Mouse (Mus musculus) small intestine, adult 2 months (tissue): Measurements from ENCODE around the gene Gm10974. TPM values are rescaled to one million over a fixed set of nuclear protein-coding genes. Genes with fewer than 3 reads are reported as not detected.

Experiments
- H3K27ac ChIP-seq: fragments of 200-500 bp; 2 replicates; pipeline ENCODE4 v1.5.1; 2012; ENCODE audit warnings: low read depth, low read length, control low read depth, inconsistent platforms; ENCODE audit not compliant: insufficient read depth
- H3K27me3 ChIP-seq: fragments of 200-500 bp; 2 replicates; pipeline ENCODE4 v1.6.1; 2012; ENCODE audit warnings: mild to moderate bottlenecking, moderate library complexity, low read length, inconsistent platforms; ENCODE audit not compliant: control insufficient read depth, insufficient read depth
- H3K36me3 ChIP-seq: fragments of 200-500 bp; 2 replicates; pipeline ENCODE4 v1.6.1; 2012; ENCODE audit warnings: mild to moderate bottlenecking, low read length, control low read depth, inconsistent platforms; ENCODE audit not compliant: control insufficient read depth, insufficient read depth
- H3K4me1 ChIP-seq: fragments of 200-500 bp; 2 replicates; pipeline ENCODE4 v1.6.1; 2012; ENCODE audit warnings: low read length, inconsistent platforms, mixed read lengths; ENCODE audit not compliant: control insufficient read depth, insufficient read depth, insufficient read length
- H3K4me3 ChIP-seq: fragments of 200-500 bp; 2 replicates; pipeline ENCODE4 v1.5.1; 2012; ENCODE audit warnings: low read depth, mild to moderate bottlenecking, control low read depth, inconsistent platforms, low read length, moderate library complexity
- CTCF ChIP-seq: fragments of 200-500 bp; IDR thresholded peaks from 2 replicates; pipeline ENCODE4 v1.5.1; 2012; ENCODE audit warnings: low read depth, mild to moderate bottlenecking, control low read depth, inconsistent platforms, low read length, moderate library complexity, mixed read lengths; ENCODE audit not compliant: insufficient replicate concordance, insufficient read length; ENCODE audit errors: extremely low read depth
- POLR2A ChIP-seq: fragments of 200-500 bp; IDR thresholded peaks from 2 replicates; pipeline ENCODE4 v1.6.1; 2012; ENCODE audit warnings: low read depth, mild to moderate bottlenecking, control low read depth, inconsistent platforms, low read length, moderate library complexity
- WGBS: fragments of 180-500 bp; shearing (Covaris S2); methylation state at CpG from one replicate; pipeline ENCODE4 v1.1.7; 2018; 5-methylcytosine and 5-hydroxymethylcytosine counted together
- polyA plus RNA-seq: library from polyadenylated mRNA; depleted of rRNA; stranded (reverse); fragments of >200 nt; gene quantifications from 2 replicates; pipeline ENCODE4 v1.2.3, GENCODE M21; 2012

The Gm10974 gene
- polyA plus RNA-seq, 1 experiment: not detected

GRCm38 (mm10) chr7:66373391-66373790, 7.7 kb downstream of the Gm10974 start:
- H3K4me3 ChIP-seq: no peak overlapping the region
- H3K36me3 ChIP-seq: 0 out of 2 replicates have a peak, but pooled peaks cover 4% of the 10 kb centered on the region
- TF ChIP-seq POLR2A (no peak), CTCF (no peak)
- peaks cover 20% of the 10 kb centered on the region; the same call in 1 of the 2 replicates for H3K4me1 ChIP-seq
- no peaks in the 10 kb centered on the region for H3K27me3 ChIP-seq
- 92% methylated on average over 3 of the region's 3 CpGs for WGBS
- no peak overlapping the region for H3K27ac ChIP-seq

GRCm38 (mm10) chr7:66375736-66376135, 10.0 kb downstream of the Gm10974 start:
- 58% methylated on average over 4 of the region's 4 CpGs for WGBS
- Histone ChIP-seq H3K36me3 (peaks cover 8% of the 10 kb centered on the region), H3K4me1 (peaks cover 20% of the 10 kb centered on the region; the same call in 1 of the 2 replicates), H3K4me3 (no peak overlapping the region), H3K27me3 (no peaks in the 10 kb centered on the region), H3K27ac (no peak overlapping the region)
- TF ChIP-seq CTCF (no peak), POLR2A (no peak)

DNA sequence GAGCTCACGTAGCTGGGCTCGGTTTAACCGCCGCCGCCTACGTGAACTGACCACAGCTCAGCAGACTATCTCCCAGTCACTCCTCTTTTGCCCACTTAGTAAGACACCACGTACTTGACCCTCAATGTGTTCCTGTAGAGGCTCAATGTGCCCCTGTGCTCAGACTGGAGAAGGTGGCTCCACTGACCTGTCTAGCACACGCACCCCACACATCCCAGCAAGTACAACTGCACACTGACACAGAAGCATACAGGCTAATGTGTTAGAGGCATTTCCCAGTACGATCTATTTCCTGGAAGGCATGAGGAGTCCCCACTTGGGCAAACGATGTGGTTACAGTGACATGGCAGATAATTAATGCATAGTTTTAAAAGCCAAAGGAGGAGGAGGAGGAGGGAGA, 10.9 kb downstream of the Gm10974 start:
- TF ChIP-seq CTCF: no peak
- H3K27ac ChIP-seq: no peak overlapping the region
- 72% methylated on average over 10 of the region's 10 CpGs for WGBS
- H3K36me3 ChIP-seq: peaks cover 11% of the 10 kb centered on the region
- H3K4me1 ChIP-seq: peaks cover 17% of the 10 kb centered on the region; the same call in 1 of the 2 replicates
- no peaks in the 10 kb centered on the region for H3K27me3 ChIP-seq
- H3K4me3 ChIP-seq: no peak overlapping the region

DNA sequence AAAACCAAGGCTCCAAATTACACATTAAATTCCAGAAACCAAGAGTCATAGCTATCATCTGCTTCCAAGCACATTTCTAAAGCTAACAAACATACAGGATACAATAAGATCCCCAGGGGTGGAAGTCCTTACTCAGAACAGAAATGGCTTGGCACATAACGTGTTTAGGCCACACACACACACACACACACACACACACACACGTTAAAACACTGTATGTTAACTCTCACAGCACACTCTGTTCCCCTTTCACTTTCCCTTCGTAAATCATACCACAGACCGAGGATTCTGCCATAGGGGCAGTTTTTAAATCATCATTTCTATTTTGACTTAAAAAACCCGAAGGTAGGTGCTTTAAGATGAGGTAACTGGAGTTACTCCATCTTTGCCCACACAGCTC, 18.5 kb downstream of the Gm10974 start:
- Histone ChIP-seq H3K27me3 (no peaks in the 10 kb centered on the region), H3K4me3 (no peak overlapping the region), H3K4me1 (peaks cover 12% of the 10 kb centered on the region), H3K27ac (peak overlapping the region; percentile 49), H3K36me3 (peaks cover 8% of the 10 kb centered on the region)
- WGBS: 13% methylated on average over 5 of the region's 5 CpGs
- TF ChIP-seq CTCF (no peak), POLR2A (no peak)

DNA sequence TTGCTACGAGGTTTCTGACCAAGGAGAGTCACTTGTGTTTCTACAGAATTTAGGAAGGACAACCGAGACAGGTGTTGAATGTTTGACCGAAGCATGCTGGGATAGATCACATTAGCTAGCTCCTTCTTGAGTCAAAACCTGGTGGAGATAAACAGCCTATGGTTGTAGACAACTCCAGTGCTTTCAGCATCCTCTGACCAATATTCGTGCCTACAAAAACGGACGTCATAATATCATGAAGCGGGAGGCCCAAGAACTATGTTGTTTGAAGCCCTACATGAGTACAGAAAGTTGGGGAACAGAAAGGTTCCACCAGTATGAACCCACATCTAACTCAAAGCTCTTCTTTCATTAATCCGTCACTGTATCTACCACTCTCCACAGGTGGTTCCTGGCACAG, 19.2 kb downstream of the Gm10974 start:
- 63% methylated on average over 8 of the region's 8 CpGs for WGBS
- Histone ChIP-seq H3K27ac (peak overlapping the region; percentile 17), H3K27me3 (no peaks in the 10 kb centered on the region), H3K4me1 (peaks cover 12% of the 10 kb centered on the region), H3K4me3 (no peak overlapping the region), H3K36me3 (peaks cover 8% of the 10 kb centered on the region)
- TF ChIP-seq CTCF: no peak
- no peak for TF ChIP-seq POLR2A

DNA sequence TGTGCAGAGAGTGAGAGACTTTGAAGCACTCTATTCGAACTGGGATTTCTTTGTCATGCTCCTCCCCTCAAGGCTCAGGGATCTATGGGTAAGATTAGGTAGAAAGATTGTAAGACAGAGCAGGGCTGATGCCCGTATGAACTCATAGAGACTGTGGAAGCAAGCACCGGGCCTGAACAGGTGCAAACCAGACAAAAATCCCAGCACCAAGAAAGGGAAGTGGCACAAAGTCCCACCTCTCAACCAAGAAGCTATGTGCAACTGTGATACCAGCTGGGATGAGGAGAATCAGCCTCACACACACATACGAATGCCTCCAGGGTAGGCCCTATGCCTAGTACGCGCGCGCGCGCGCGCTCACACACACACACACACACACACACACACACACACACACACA, 20.1 kb downstream of the Gm10974 start:
- Histone ChIP-seq H3K27me3 (no peaks in the 10 kb centered on the region), H3K4me1 (peaks cover 12% of the 10 kb centered on the region), H3K4me3 (no peak overlapping the region), H3K27ac (no peak overlapping the region), H3K36me3 (peaks cover 4% of the 10 kb centered on the region)
- 79% methylated on average over 12 of the region's 12 CpGs for WGBS
- TF ChIP-seq CTCF (no peak), POLR2A (no peak)

- peaks cover under 1% of the 10 kb centered on the region for H3K36me3 ChIP-seq
- H3K27ac ChIP-seq: no peak overlapping the region
- 90% methylated on average over 6 of the region's 6 CpGs for WGBS
- no peak overlapping the region for H3K4me3 ChIP-seq
- H3K27me3 ChIP-seq: no peaks in the 10 kb centered on the region
- TF ChIP-seq POLR2A (no peak), CTCF (no peak)
- peaks cover 12% of the 10 kb centered on the region for H3K4me1 ChIP-seq
These were observed 20.7 kb downstream of the Gm10974 start for GRCm38 (mm10) chr7:66386411-66386810.

GRCm38 (mm10) chr7:66387419-66387812, 21.7 kb downstream of the Gm10974 start:
- 1% methylated on average over 13 of the region's 13 CpGs for whole genome bisulfite sequencing
- no peaks in the 10 kb centered on the region for H3K36me3 ChIP-seq
- H3K27ac ChIP-seq: peak overlapping the region; percentile 28
- TF ChIP-seq POLR2A (no peak), CTCF (no peak)
- H3K27me3 ChIP-seq: no peaks in the 10 kb centered on the region
- H3K4me1 ChIP-seq: peaks cover 12% of the 10 kb centered on the region
- peak overlapping the region; percentile 79 for H3K4me3 ChIP-seq
